ENCODE assay signal across 9 mouse cellular contexts in genomic region chr11:77875847-77876759, GRCm38 (mm10). TPM values are rescaled to one million over a fixed set of nuclear protein-coding genes. Genes with fewer than 3 reads are reported as not detected.
A peak's percentile ranks its signal among the peaks of the same experiment; 100 is the strongest.
DNase-seq lines count a peak whose midpoint lies in the region; ATAC-seq and TF ChIP-seq lines count a peak whose summit lies in the region.
"Had no signal": no experiment of that assay in that cellular context is flagged by ENCODE, and none has a peak within 500 bp of the region (broad histone marks: within the 10 kb centered on the region; RNA-seq: fewer than 3 reads in every experiment).

No protein-coding gene starts in this region.

- peak; percentile 8 to 15 for DNase-seq in CD8-positive naive resting alpha-beta T cell, adult 2 months (ENCODE audit: low read depth in 2 of 2, low spot score in 2 of 2)
- DNase-seq in ES-E14 (ENCODE audit: low read depth, low spot score): no peak
- peak; percentile 53 for DNase-seq in thymus, postnatal 14 days
- no peak for DNase-seq in urinary bladder, adult 18-20 months (ENCODE audit: low spot score in 2 of 2)
- no peak for DNase-seq in frontal cortex, postnatal 10 days (ENCODE audit: low spot score in 2 of 2)

- H3K9me3 ChIP-seq in ES-E14 (ENCODE audit: control insufficient read depth, insufficient read depth, low read depth, low read length): no peaks in the 10 kb centered on the region
- no peaks in the 10 kb centered on the region for H3K9me3 ChIP-seq in forebrain, embryonic 12.5 days
- no peaks in the 10 kb centered on the region for H3K9me3 ChIP-seq in limb, embryonic 15.5 days
- H3K9me3 ChIP-seq: embryonic facial prominence, embryonic 12.5 days had no signal

- H3K27me3 ChIP-seq in forebrain, embryonic 12.5 days: peaks cover 22% of the 10 kb centered on the region; the same call in 1 of the 2 replicates
- no peaks in the 10 kb centered on the region for H3K27me3 ChIP-seq in limb, embryonic 15.5 days
- H3K27me3 ChIP-seq: embryonic facial prominence, embryonic 12.5 days had no signal

- in situ Hi-C loops in ES-E14 (cut with MboI; ENCODE audit: low sequenced_read_pairs in 2 of 2, unreplicated experiment in 2 of 2): no loop called here

- H3K36me3 ChIP-seq in ES-E14 (ENCODE audit: control insufficient read depth, insufficient read depth, low read length, poor library complexity, severe bottlenecking): no peaks in the 10 kb centered on the region
- H3K36me3 ChIP-seq in forebrain, embryonic 12.5 days (replicated peaks): no peaks in the 10 kb centered on the region
- no peaks in the 10 kb centered on the region for H3K36me3 ChIP-seq in limb, embryonic 15.5 days
- H3K36me3 ChIP-seq: embryonic facial prominence, embryonic 12.5 days had no signal

- peak overlapping the region; percentile 28 for H3K27ac ChIP-seq in ES-E14 (ENCODE audit: insufficient read depth, low read depth, low read length, poor library complexity, severe bottlenecking)
- peak overlapping the region; percentile 81 for H3K27ac ChIP-seq in forebrain, embryonic 12.5 days
- H3K27ac ChIP-seq in limb, embryonic 15.5 days: peak overlapping the region; percentile 47; the same call in 1 of the 2 replicates
- H3K27ac ChIP-seq: embryonic facial prominence, embryonic 12.5 days; macrophage had no signal

- H3K4me1 ChIP-seq in ES-E14 (ENCODE audit: control insufficient read depth in 2 of 2, insufficient read depth in 2 of 2, low read length in 2 of 2, poor library complexity in 1 of 2): peaks cover 17 to 29% of the 10 kb centered on the region in 2 experiments
- peaks cover 51% of the 10 kb centered on the region for H3K4me1 ChIP-seq in forebrain, embryonic 12.5 days
- H3K4me1 ChIP-seq in limb, embryonic 15.5 days: peaks cover 31% of the 10 kb centered on the region

- H3K4me2 ChIP-seq in forebrain, embryonic 12.5 days: 0 out of 2 replicates have a peak overlapping the region, but pooled peaks have one; percentile 13
- H3K4me2 ChIP-seq in limb, embryonic 15.5 days: no peak overlapping the region
- H3K4me2 ChIP-seq: embryonic facial prominence, embryonic 12.5 days had no signal

- no peak for ATAC-seq in forebrain, embryonic 12.5 days (ENCODE audit: low FRiP score)
- ATAC-seq in limb, embryonic 15.5 days (ENCODE audit: insufficient number of reproducible peaks, low FRiP score, low TSS enrichment, low read depth): no peak

- WGBS in forebrain, embryonic 12.5 days: 53% methylated on average over 26 of the region's 26 CpGs
- WGBS in limb, embryonic 15.5 days: 59% methylated on average over 26 of the region's 26 CpGs

- peak overlapping the region; percentile 39 to 53 for H3K4me3 ChIP-seq in ES-E14 (ENCODE audit: insufficient read depth in 1 of 2, low read depth in 1 of 2, low read length in 2 of 2, poor library complexity in 1 of 2, severe bottlenecking in 1 of 2)
- no peak overlapping the region for H3K4me3 ChIP-seq in forebrain, embryonic 12.5 days (replicated peaks)
- H3K4me3 ChIP-seq in limb, embryonic 15.5 days: no peak overlapping the region
- H3K4me3 ChIP-seq: embryonic facial prominence, embryonic 12.5 days had no signal

- peak overlapping the region; percentile 42; the same call in 1 of the 2 replicates for H3K9ac ChIP-seq in ES-E14 (ENCODE audit: insufficient read depth, low read depth, low read length, poor library complexity, severe bottlenecking)
- H3K9ac ChIP-seq in forebrain, embryonic 12.5 days: 0 out of 2 replicates have a peak overlapping the region, but pooled peaks have one; percentile 17
- no peak overlapping the region for H3K9ac ChIP-seq in limb, embryonic 15.5 days
- H3K9ac ChIP-seq: embryonic facial prominence, embryonic 12.5 days had no signal

TF ChIP-seq in ES-E14, 5 proteins besides CTCF, POLR2A, EP300 and RAD21:
- TF ChIP-seq MAFK (IDR thresholded peaks at IDR 0.05; ENCODE audit: insufficient read depth, low read depth, low read length) (no peak), HCFC1 (IDR thresholded peaks at IDR 0.05; ENCODE audit: borderline replicate concordance, insufficient read depth, low read length) (no peak), ZNF384 (IDR thresholded peaks at IDR 0.05; ENCODE audit: low read depth, low read length) (no peak), CHD2 (IDR thresholded peaks at IDR 0.05; ENCODE audit: low read depth, low read length) (no peak), ZC3H11A (IDR thresholded peaks at IDR 0.05; ENCODE audit: borderline replicate concordance, low read depth, low read length) (no peak)

RNA-seq across cellular contexts. Expression of gene Pipox, which starts 17.8 kb away (rescaled TPM):
- 27.3 and 33.3 TPM in 2 replicates for total RNA-seq in ES-E14 (2012; rRNA removed)
- polyA plus RNA-seq in forebrain, embryonic 12.5 days (2016; fragmentation: Nextera tagmentation; extraction: Ambion mirVana): 14.5 and 16.5 TPM in 2 replicates
- polyA plus RNA-seq in limb, embryonic 15.5 days (2015; fragmentation: Nextera tagmentation; extraction: Ambion mirVana): 0.74 and 0.91 TPM in 2 replicates
- polyA plus RNA-seq: macrophage had no signal

RNA-seq across cellular contexts. Expression of gene Sez6, which starts 54.5 kb away (rescaled TPM):
- total RNA-seq in ES-E14 (2012; rRNA removed): 0.45 and 0.63 TPM in 2 replicates
- polyA plus RNA-seq in forebrain, embryonic 12.5 days (2016; fragmentation: Nextera tagmentation; extraction: Ambion mirVana): 54.0 and 62.2 TPM in 2 replicates
- 0.42 and 0.84 TPM in 2 replicates for polyA plus RNA-seq in limb, embryonic 15.5 days (2015; fragmentation: Nextera tagmentation; extraction: Ambion mirVana)
- polyA plus RNA-seq: macrophage had no signal

Comparison
In these comparisons a context has a peak if more than half of its experiments do, and no peak if none do; other contexts are left out.
1. DNase-seq: peak in CD8-positive naive resting alpha-beta T cell, adult 2 months (2 of 2) and thymus, postnatal 14 days (single experiment); none in ES-E14 (single experiment), urinary bladder, adult 18-20 months (0 of 2) and frontal cortex, postnatal 10 days (0 of 2).
2. H3K27ac ChIP-seq: peak in every context shown above with its lines; median percentile 81 in forebrain, embryonic 12.5 days; 47 in limb, embryonic 15.5 days; 28 in ES-E14.
3. H3K4me3 ChIP-seq: peak in ES-E14 (2 of 2); none in forebrain, embryonic 12.5 days (single experiment) and limb, embryonic 15.5 days (single experiment).
4. RNA of gene Sez6, which starts 54.5 kb away (polyA plus RNA-seq): 54.0 to 62.2 TPM in forebrain, embryonic 12.5 days; 0.42 to 0.84 TPM in limb, embryonic 15.5 days; every median in the first group is over 10 times any median in the second.